Mouse (Mus musculus) neural tube, embryonic 14.5 days (tissue): ENCODE results near the gene Efcab12. TPM values are rescaled to one million over a fixed set of nuclear protein-coding genes. Genes with fewer than 3 reads are reported as not detected.
"Not testable (repeated sequence)": the region's sequence is repeated elsewhere in the genome, so short reads cannot be mapped to it uniquely, and the experiment has no call there.

Experiments
- ATAC-seq: fragments of 200-750 bp; cut with Nextera tagmentation; 2 replicates; pipeline ENCODE4 v1.8.0; 2017; ENCODE audit warnings: low read depth, mild to moderate bottlenecking, moderate TSS enrichment, moderate library complexity
- H3K27ac ChIP-seq: fragments of 300-500 bp; sonication (generic); 2 replicates; pipeline ENCODE4 v1.5.1; 2014; ENCODE audit warnings: low read depth, mild to moderate bottlenecking, control low read depth, low read length, moderate library complexity, mixed read lengths
- H3K27me3 ChIP-seq: fragments of 300-500 bp; sonication (generic); 2 replicates; pipeline ENCODE4 v1.6.1; 2014; ENCODE audit warnings: low read length; ENCODE audit not compliant: control insufficient read depth, insufficient read depth
- H3K36me3 ChIP-seq: fragments of 300-500 bp; sonication (generic); 2 replicates; pipeline ENCODE4 v1.6.1; 2014; ENCODE audit warnings: low read length, mixed read lengths; ENCODE audit not compliant: control insufficient read depth, insufficient read depth
- H3K4me1 ChIP-seq: fragments of 300-500 bp; sonication (generic); 2 replicates; pipeline ENCODE4 v1.6.1; 2014; ENCODE audit warnings: low read length; ENCODE audit not compliant: control insufficient read depth, insufficient read depth
- H3K4me2 ChIP-seq: fragments of 300-500 bp; sonication (generic); 2 replicates; pipeline ENCODE4 v1.6.1; 2014; ENCODE audit warnings: mild to moderate bottlenecking, low read depth, low read length, control low read depth
- H3K4me3 ChIP-seq: fragments of 300-500 bp; sonication (generic); 2 replicates; pipeline ENCODE4 v1.5.1; 2014; ENCODE audit warnings: low read depth, low read length, control low read depth, mixed read lengths
- H3K9ac ChIP-seq: fragments of 300-500 bp; sonication (generic); replicated peaks from 2 replicates; pipeline ENCODE4 v1.6.1; 2014; ENCODE audit warnings: low read depth, mild to moderate bottlenecking, control low read depth, low read length, mixed read lengths
- H3K9me3 ChIP-seq: fragments of 300-500 bp; sonication (generic); 2 replicates; pipeline ENCODE4 v1.6.1; 2016; ENCODE audit warnings: low read length; ENCODE audit not compliant: control insufficient read depth
- WGBS: fragments of 180-500 bp; shearing (Covaris S2); extraction: QIAGEN DNeasy Blood & Tissue Kit; methylation state at CpG from one replicate; pipeline ENCODE4 v1.1.7; 2014; 5-methylcytosine and 5-hydroxymethylcytosine counted together
- polyA plus RNA-seq: library from polyadenylated mRNA; unstranded; fragments of >200 nt; fragmentation: Nextera tagmentation; extraction: Ambion mirVana; gene quantifications from 2 replicates; pipeline ENCODE4 v1.2.1, GENCODE M21; 2014

Efcab12 gene
- polyA plus RNA-seq: 3.0 and 3.1 TPM in 2 replicates

DNA sequence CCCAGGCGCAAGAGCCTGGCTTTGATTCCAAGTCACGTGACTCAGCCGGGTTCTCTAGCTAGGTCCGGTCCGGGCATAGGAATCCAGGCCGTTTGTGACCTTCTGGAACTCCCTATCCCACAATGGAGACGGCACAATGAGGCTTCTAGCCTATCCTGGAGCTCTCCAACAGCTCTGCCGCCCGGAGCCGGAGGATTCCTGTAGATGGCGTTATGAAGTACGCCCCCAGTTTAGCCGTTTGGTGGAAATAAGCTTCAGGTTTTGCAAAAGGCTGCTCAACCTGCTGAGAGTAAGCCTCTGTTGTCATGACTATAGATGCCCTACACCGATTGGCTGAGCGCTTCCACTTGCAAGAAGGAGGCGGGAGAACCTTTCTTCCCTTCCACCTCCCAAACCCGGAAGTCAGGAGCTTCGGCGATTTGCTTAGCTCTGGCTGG, at the start of gene Efcab12:
Efcab12 (minus strand) TSS at position 252 of the 437 bp plus-strand sequence.
- no peaks in the 10 kb centered on the region for H3K4me1 ChIP-seq
- no peak within 1 kb of the TSS for H3K27ac ChIP-seq
- H3K4me2 ChIP-seq: peak within 1 kb of the TSS; percentile 51
- H3K9ac ChIP-seq: no peak within 1 kb of the TSS
- no peaks in the 10 kb centered on the region for H3K36me3 ChIP-seq
- H3K9me3 ChIP-seq: no peaks in the 10 kb centered on the region
- peak within 1 kb of the TSS; percentile 22 for H3K4me3 ChIP-seq
- ATAC-seq: peak; percentile 97
- no peaks in the 10 kb centered on the region for H3K27me3 ChIP-seq
- 3% methylated on average over 19 of the region's 19 CpGs for WGBS

DNA sequence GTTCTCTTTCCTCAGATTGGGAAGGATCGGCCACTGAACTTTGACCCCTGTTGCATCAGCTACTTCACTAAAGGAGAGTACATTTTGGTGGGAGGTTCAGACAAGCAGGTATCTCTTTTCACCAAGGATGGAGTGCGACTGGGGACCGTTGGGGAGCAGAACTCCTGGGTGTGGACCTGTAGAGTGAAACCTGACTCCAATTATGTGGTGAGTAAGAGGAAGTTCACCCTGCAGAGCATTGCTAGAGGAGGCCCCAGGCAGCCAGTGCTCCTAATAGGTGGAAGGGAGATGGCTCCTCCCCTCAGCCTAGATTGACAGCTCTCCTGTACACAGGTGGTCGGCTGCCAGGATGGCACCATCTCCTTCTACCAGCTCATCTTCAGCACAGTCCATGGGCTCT, 48.7 kb upstream of the Efcab12 start:
- peaks cover 4% of the 10 kb centered on the region; the same call in 1 of the 2 replicates for H3K4me1 ChIP-seq
- no peak overlapping the region for H3K4me2 ChIP-seq
- ATAC-seq: no peak
- no peak overlapping the region for H3K27ac ChIP-seq
- WGBS: 73% methylated on average over 4 of the region's 4 CpGs
- no peak overlapping the region for H3K9ac ChIP-seq
- H3K9me3 ChIP-seq: no peaks in the 10 kb centered on the region
- no peak overlapping the region for H3K4me3 ChIP-seq
- H3K36me3 ChIP-seq: peaks cover 26% of the 10 kb centered on the region
- H3K27me3 ChIP-seq: no peaks in the 10 kb centered on the region

DNA sequence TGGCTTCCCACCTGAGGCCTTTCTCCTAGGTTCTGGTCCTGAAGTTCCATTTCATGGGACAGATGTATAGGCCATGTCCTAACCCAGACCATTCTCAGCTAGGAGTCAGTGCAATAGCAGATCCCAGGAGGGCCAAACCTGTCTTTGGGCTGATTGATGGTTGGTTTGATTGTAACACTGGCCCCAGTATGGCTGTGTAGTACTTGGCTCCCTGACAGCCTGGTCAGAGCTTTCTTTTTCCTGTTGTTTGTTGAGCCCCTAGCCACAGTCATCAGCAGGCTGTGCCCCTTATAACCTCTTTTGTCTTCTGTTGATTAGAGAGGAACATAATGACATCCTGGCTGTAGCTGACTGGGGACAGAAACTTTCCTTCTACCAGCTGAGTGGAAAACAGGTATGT, 45.8 kb upstream of the Efcab12 start:
- Histone ChIP-seq H3K4me2 (no peak overlapping the region), H3K4me1 (no peaks in the 10 kb centered on the region), H3K36me3 (peaks cover 26% of the 10 kb centered on the region), H3K4me3 (no peak overlapping the region), H3K27ac (no peak overlapping the region), H3K27me3 (no peaks in the 10 kb centered on the region), H3K9me3 (no peaks in the 10 kb centered on the region), H3K9ac (no peak overlapping the region)
- no peak for ATAC-seq

DNA sequence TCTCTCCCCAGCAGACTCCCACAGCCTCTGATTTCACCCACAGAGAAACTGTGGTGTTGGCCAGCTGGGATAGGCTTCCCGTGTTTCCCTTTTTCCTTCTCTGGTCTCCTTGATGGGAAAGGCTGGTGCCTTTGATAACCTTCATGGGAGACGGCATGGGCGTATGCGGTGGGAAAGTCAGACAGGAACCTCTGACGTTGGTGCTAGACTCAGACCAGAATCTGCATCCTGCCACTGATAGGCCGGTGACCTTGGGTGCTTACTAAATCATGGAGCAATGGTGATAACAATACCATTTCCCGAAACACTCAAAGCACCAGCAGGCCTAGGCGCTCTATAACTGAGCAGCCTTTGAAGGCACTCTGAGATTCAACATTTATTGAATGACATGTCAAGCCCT, 42.5 kb upstream of the Efcab12 start:
- no peak for ATAC-seq
- no peaks in the 10 kb centered on the region for H3K4me1 ChIP-seq
- H3K27me3 ChIP-seq: no peaks in the 10 kb centered on the region
- H3K9me3 ChIP-seq: no peaks in the 10 kb centered on the region
- H3K4me3 ChIP-seq: no peak overlapping the region
- no peak overlapping the region for H3K4me2 ChIP-seq
- no peak overlapping the region for H3K9ac ChIP-seq
- H3K36me3 ChIP-seq: peaks cover 3% of the 10 kb centered on the region; the same call in 1 of the 2 replicates
- WGBS: 88% methylated on average over 8 of the region's 8 CpGs
- no peak overlapping the region for H3K27ac ChIP-seq

DNA sequence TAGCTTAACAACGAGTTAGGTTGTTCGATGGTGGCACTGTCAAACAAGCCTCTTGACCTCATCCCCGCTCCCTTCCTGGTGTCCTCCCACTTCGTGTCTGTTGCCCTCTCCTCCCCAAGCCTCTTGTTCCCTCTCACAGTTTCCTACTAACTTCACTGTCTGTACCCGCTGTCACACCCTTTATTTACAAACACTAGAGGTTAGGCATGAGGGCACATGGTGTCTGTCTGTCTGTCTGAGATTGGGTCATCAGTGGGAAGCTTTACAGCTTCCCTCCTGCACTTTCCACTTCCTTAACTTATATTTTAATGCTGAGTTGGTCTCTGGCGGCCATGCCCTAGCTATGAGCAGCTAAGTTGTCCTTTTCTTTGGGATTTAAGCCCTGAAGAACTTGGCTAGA, 41.5 kb upstream of the Efcab12 start:
- Histone ChIP-seq H3K36me3 (no peaks in the 10 kb centered on the region; the same call in 1 of the 2 replicates), H3K4me3 (no peak overlapping the region), H3K9ac (no peak overlapping the region), H3K27ac (no peak overlapping the region), H3K27me3 (no peaks in the 10 kb centered on the region), H3K4me1 (no peaks in the 10 kb centered on the region), H3K9me3 (no peaks in the 10 kb centered on the region), H3K4me2 (no peak overlapping the region)
- ATAC-seq: no peak
- WGBS: 84% methylated on average over 6 of the region's 6 CpGs

DNA sequence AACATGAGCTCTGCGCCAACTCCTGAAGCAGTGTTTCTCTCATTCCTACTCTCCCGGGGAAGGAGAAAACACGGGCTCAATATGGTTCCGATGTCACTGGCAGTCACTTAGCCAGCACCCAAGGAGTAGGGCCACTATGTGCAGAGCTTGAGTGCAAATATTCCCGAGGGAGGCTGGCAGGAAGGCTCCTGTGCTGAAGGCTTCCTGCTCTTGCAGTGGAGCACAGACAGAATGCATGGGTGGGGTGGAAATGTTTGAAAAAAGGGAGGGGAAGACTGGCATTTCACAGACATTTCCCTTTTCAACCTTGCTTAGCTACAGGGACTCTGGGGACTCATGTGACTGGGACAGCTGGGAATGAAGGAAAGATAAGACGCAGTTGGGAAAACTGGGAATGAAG, 40.5 kb upstream of the Efcab12 start:
- H3K9ac ChIP-seq: no peak overlapping the region
- no peaks in the 10 kb centered on the region for H3K9me3 ChIP-seq
- no peaks in the 10 kb centered on the region; the same call in 1 of the 2 replicates for H3K36me3 ChIP-seq
- no peaks in the 10 kb centered on the region for H3K27me3 ChIP-seq
- 82% methylated on average over 6 of the region's 6 CpGs for WGBS
- no peak overlapping the region for H3K4me2 ChIP-seq
- ATAC-seq: no peak
- H3K4me1 ChIP-seq: no peaks in the 10 kb centered on the region
- H3K27ac ChIP-seq: no peak overlapping the region
- no peak overlapping the region for H3K4me3 ChIP-seq

DNA sequence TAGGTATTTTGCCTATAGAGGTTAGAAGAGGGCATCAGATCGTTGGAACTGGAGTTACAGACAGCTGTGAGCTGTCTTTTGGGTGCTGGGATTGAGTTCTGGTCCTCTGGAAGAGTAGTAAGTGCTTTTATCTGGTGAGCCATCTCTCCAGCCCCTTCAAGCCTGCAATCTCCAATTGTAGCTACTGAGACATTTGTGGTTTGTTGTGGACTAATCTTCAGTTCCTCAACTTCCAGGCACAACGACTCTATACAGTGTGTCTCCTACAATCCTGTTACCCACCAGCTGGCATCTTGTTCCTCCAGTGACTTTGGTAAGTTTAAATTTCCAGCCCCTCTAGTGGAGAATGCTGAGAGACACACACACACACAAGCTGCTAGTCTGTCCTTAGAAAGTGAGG, 39.0 kb upstream of the Efcab12 start:
- Histone ChIP-seq H3K4me1 (no peaks in the 10 kb centered on the region), H3K4me3 (no peak overlapping the region), H3K27me3 (no peaks in the 10 kb centered on the region), H3K9ac (no peak overlapping the region), H3K36me3 (no peaks in the 10 kb centered on the region; the same call in 1 of the 2 replicates), H3K27ac (no peak overlapping the region), H3K4me2 (no peak overlapping the region), H3K9me3 (no peaks in the 10 kb centered on the region)
- 97% methylated on average over 2 of the region's 2 CpGs for WGBS
- no peak for ATAC-seq

DNA sequence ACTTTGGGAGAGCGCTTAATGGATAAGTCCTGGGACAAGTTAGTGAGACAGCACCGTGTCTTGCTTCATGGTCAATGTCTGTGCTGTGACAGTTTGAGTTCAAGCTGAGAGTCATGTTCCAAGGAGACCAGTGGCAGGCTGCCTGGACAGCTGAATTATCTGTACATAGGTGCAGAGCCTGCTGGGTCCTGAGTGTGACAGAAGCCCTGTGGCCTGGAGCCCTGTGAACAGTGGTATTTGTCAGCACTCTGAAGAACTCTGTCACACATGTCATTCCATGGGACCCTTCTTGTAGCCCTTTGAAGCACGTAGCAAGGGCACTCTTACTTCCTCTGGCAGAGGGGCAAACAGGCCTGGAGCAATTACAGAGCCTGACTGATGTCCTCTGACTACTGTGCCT, 33.1 kb upstream of the Efcab12 start:
- H3K4me2 ChIP-seq, H3K4me1 ChIP-seq, H3K27me3 ChIP-seq, ATAC-seq, H3K27ac ChIP-seq, H3K4me3 ChIP-seq, H3K9me3 ChIP-seq, H3K36me3 ChIP-seq, H3K9ac ChIP-seq: not testable (repeated sequence)
- WGBS: no CpG with 5 or more reads among the region's 3 CpGs

DNA sequence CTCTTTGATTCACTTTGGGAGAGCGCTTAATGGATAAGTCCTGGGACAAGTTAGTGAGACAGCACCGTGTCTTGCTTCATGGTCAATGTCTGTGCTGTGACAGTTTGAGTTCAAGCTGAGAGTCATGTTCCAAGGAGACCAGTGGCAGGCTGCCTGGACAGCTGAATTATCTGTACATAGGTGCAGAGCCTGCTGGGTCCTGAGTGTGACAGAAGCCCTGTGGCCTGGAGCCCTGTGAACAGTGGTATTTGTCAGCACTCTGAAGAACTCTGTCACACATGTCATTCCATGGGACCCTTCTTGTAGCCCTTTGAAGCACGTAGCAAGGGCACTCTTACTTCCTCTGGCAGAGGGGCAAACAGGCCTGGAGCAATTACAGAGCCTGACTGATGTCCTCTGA, 28.9 kb upstream of the Efcab12 start:
- not testable (repeated sequence) for H3K4me2 ChIP-seq, ATAC-seq

DNA sequence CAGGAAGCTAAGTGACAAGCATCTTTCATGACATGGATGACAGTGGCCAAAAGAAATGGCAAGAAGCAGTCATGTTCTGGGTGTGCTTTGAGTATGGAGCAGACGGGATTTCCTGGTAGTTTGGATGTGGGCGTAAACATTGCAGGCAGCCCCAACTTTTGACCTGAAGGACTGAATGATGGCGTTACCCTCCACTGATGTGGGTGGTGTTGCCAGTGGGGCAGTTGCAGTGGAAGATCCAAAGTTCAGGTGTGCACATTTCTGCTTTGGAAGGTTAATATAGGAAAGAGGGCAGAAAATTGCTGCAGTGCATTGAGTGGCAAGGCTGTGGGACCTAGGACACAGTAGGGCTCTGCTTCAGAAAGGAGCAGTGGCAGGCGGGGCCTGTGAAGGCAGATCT, 27.0 kb upstream of the Efcab12 start:
- Histone ChIP-seq H3K9me3 (no peaks in the 10 kb centered on the region), H3K27ac (no peak overlapping the region), H3K27me3 (no peaks in the 10 kb centered on the region), H3K4me3 (no peak overlapping the region), H3K9ac (no peak overlapping the region), H3K36me3 (no peaks in the 10 kb centered on the region), H3K4me1 (no peaks in the 10 kb centered on the region), H3K4me2 (no peak overlapping the region)
- WGBS: 98% methylated on average over 4 of the region's 4 CpGs
- no peak for ATAC-seq

More for the DNA sequence above, 28.9 kb upstream of the Efcab12 start:
- H3K4me3 ChIP-seq, H3K27me3 ChIP-seq, H3K27ac ChIP-seq, H3K36me3 ChIP-seq, H3K9me3 ChIP-seq, H3K9ac ChIP-seq, H3K4me1 ChIP-seq: not testable (repeated sequence)
- no CpG with 5 or more reads among the region's 3 CpGs for WGBS
